Mouse (Mus musculus) CD4-positive, CD25-positive, alpha-beta regulatory T cell, adult 2 months (primary cell): ENCODE data around the gene Rab40c.

Experiments used
- DNase-seq: peaks from one replicate; pipeline ENCODE4 v3.0.0-alpha.2; 2012; ENCODE audit warnings: low read depth, low spot score

Gene Rab40c

DNA sequence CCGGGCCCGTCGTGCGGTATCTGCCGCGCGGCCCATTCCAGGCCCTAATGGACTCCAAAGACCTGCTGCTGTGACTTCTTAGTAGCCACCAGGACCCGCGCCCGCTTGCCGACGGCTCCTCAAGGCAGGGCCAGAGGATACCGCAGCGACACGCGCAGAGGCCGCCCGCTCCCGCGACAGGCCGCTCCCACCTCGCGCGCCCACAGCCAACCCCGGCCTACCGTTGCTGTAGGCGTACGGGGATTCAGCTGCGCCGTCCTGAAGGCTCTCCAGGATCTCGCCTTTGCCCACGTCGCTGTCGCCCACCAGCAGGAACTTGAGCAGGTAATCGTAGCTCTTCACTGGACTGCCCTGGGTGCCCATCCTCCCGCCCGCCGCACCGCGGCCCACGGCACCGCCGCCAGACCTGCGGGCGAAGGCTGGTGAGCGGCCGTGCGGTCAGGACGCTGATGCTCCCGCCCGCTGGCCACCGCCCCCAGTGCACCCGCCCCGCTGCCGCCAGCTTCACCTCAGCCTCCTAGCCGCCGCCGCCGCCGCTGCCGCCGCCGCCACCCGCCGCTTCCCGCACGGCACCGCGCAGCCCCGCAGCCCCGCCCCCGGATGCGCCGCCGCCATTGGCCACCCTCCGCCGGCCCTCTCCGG, at the start of gene Rab40c:
Gene Rab40c, minus strand, starts transcription at position 584 of the 642 bp plus-strand sequence.
- peak; percentile 72 for DNase-seq

DNA sequence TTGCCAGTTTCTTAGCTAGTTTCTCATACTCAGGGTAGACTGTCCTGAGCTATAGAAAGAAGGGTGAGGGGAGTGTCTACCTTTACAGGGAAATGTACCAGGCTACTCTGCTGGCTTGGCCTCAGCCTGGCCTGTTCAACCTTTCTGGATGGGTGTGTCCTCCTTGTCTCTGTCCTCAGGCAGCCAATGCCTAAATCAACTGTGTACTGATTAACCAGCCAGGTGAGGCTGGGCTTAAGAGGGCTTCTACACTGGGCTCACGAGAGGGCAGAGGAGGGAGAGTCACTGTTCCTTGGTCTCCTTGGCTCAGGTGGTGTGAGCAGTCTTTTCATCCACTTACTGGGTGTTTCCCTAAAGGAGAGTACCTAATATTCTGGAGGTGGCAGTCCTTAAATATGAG, 48.6 kb upstream of the Rab40c start:
- DNase-seq = no peak

DNA sequence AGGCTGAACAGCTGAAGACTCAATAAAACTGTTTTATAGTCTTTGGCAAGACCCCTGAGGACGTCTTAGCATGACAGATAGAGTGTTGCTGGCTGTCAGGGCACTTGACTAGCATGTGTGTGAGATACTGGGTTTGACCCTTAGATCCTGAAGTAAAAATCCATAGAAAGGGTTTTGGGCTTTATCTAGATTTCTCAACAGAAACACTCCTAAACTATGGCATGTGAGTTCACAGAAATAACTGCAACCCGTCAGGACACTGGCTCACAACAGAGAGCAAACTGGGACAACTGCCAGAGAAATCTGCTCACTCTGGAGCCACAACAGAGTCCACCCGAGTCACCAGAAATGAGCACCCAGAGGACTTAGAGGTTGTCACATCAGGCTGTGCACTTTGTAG, 48.1 kb upstream of the Rab40c start:
- no peak for DNase-seq

DNA sequence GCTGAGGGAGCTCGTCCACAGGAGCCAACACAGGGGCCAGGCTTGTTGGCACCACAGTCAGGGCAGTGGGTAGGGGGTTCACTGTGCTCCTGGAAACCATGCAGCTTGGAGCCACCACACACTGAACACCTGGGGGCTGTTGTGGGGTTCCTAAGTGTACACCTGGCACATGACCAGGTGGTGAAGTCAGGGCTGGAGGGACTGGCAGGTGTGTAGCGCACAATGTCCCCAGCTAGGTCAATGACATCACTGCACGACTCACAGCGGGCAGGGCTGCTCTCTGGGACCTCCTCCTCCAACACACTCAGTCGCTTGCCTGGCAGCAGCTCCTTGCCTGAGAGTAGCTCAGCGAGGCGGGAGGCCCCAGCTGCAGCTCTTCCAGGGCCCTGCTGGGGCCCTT, 44.7 kb upstream of the Rab40c start:
- DNase-seq = no peak

DNA sequence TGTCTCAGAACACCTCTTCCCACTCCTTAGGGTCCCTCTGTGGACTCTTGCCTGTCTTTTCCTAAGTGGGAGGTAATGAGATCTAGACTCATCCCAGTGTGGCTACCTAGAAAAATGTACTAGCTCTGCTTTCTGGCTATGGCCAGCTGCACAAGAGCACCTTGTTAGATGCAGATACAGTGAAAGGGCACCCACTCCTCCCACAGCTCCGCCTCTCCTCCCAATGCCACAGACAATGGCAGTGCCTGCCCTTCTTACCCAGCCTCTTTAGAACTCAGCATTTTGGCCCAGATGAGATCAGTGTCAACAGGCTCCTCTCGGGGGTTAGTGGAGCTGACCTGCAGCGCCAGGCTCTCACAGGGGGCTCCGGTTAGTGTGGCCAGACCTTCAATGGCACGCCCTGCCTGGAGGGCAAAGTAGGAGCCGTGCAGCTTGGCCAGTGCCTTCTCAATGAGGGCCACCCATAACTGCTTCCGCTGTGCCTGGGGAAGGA, 42.9 kb upstream of the Rab40c start:
- DNase-seq = no peak

DNA sequence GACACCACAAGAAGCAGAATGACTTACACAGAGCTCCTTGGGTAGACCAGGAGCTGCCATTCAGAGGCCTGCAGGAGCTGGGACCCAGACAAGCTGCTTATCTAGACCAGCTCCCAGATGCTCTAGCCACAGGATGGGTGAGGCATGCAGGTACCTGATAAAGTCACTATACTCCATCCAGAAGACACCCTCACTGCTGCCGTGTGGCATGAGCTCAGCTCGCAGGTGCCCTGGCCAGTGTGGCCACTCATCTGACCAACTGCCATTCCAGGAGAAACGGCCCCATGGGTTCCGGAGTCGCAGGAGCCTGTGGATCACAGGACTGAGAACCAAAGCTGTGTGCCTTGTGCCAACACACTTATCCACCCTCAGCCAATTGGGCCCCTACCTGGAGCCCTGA, 42.0 kb upstream of the Rab40c start:
- no peak for DNase-seq

DNA sequence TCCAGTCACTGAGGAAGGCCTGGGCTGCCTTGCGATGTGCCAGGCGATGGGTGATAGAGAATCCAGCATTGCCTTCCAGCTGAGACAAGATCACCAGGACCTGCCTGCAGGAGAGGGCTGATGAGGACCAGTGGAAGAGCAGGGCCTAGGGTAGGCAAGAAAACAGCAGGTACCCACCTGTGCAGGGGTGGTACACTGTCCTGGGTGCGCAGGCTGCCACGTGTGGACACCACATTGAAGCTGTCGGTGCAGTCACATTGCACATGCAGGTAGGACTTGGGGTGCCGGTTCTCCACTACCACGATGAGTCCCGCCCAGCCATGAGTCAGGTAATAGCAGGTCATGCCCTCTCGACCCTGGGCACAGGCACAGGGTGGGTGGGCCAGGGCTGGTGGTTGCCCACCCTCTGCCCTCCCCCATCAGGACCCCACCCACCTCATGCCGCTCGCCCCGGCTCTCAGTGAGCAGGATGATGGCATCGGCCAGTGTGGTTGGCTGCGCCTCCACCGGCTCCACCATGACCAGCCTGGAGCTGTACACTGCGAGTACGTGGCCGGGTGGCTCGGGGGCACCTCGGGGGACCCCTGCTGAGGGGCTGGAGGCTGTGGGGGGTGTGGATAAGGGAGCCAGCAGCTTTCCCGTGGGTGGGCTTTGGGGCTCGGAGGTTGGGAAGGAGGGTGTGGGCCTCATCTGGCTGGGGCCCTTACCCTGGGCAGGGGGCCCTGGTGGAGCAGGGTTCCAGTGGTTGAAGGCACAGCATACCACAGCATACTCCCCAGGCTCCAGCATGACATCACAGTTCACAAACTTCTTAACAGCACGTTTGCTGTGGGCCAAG, 40.3 kb upstream of the Rab40c start:
- DNase-seq = no peak

DNA sequence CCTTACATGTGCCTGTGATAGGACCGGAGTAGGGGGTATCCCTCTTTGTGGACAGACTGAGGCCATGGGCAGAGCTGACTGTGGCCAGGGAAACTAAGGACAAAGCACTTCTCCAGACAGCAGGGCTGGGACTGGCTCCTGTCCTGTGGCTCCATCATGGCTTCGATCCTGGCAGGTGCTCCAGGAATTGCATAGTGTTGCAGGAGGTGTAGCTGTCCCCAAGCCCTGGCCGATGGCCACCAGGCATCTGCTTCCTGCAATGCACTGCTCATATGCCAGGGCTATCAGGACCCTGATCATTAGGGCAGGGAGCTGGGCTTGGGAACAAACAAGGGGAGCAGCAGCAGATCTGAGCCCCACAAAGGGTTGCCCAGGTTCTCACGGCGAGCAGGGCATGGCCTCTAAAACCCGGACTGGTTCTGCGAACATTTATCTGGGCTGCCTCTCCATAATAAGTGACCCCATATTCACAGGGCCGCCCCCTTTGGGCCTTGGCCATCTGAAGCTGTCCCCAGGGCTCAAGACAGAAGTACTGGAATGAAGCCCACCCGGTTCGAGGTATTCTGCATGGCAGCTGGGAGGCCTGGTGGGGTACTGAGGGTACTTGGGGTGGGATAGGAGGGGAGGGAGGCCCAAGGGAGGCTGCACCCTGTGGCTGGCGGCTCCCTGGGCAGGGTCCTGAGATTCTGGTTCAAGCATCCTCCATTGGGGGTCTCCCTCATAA, 39.4 kb upstream of the Rab40c start:
- DNase-seq = no peak

DNA sequence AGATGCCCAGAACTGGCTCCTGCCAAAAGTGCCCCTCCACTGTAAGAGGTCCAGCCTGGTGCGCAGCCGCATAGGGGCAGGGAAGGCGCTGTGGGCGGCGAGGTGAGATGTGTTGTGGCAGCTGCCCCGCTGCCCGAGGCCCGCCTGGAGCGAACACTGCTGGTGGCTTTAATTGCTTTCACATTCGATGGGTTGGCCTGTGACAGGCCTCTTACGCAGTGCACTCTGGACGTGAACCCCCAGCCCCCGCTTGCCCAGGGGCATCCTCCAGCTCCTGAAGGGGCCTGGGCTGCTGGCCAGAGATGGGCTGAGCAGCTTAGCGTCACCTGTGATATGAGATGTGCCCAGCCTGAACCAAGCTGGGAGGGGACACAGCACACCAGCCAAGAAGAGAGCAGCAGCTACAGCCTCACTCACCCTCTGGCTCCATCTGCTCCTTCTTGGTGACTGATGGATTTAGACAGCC, 38.1 kb upstream of the Rab40c start:
- DNase-seq = no peak

DNA sequence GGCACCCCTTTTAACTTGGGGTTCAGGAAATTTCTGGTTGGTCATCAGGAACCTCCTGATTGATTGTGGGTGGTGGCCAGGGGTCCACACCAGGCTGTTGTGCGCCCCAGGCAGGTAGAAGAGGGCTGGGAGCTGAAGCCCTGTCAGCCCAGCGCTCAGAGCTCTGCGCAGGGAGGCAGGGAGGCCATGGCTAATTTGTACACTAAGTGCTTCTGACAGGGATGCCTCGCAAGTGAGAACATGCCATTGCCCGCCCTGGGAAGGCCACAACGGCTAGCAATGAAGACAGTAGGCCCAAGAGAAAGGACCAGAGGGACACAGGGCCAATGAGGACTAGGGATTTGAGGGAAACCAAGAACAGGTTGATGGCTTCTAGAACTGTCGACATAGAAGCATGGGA, 37.1 kb upstream of the Rab40c start:
- no peak for DNase-seq

DNA sequence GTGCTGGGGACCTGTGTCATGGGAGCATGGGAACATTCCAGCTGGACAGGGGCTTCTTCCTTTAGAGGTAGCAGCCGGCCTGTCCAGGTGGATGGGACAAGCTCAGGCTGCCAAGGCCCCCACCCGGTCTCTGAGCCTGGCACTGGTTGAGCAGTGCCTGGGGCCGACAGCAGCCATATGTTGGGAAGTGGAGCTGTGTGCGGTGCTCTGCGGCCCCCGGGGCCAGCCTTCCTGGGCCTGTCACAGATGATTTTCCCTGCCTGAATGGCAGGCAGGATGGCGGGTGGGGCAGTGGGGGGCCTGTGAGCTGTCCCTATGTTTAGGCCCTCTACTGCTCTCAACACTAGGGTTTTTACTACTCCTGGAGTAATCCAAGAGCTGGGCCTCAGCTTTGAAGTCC, 36.7 kb upstream of the Rab40c start:
- DNase-seq = no peak

DNA sequence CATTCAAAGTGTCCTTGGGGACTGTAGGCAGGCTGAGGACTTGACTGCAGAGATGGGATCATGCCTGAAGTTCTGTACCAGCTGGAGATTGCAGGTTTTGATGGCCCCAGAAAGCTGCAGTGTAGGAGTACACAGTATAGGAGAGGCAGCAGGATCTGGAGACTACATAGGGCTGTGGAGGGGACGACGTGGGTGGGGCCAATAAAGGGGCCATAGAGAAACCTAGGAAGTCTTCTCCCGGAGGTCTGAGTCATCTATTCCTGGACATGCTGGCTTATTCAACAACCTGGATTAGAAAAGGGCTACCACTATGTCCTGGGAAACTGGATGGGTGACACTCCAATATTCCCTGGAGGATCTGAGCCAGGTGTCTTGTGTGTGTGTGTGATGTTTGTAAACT, 36.2 kb upstream of the Rab40c start:
- DNase-seq = no peak

DNA sequence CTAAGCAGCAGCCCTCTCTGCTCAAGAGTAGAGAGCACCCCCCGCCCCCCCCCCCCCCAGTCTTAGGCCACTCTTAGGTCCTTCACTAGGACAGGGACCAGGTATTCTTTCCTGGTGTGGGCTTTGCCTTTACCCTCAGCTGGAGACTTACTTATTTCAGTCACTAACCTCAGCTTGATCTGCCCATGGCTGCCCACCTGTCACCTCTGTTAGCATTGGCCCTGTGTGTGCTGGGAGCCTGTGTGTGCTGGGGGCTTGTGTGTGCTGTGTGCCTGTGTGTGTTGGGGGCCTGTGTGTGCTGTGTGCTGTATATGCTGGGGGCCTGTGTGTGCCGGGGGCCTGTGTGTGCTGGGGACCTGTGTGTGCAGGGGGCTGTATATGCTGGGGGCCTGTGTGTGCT, 35.1 kb upstream of the Rab40c start:
- DNase-seq = no peak

DNA sequence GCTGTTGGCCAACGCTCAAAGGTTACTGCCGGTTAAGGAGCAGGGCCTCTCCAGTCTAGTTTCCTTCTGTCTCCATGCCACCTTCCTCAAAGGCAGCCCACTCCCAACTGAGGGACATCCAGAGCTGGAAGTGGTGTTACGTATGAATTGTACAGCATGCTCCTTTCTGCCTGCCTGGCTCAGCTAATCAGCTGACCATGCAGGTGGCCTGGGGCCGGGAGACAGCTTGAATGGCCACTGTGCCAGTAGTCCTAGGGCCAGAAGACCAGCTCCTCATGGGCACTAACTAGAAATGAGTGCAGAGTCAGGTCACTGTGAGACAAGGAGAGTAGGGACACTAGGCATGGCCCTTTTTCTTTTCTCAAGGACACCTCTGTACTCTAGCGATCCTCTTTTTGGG, 33.6 kb upstream of the Rab40c start:
- DNase-seq = no peak

DNA sequence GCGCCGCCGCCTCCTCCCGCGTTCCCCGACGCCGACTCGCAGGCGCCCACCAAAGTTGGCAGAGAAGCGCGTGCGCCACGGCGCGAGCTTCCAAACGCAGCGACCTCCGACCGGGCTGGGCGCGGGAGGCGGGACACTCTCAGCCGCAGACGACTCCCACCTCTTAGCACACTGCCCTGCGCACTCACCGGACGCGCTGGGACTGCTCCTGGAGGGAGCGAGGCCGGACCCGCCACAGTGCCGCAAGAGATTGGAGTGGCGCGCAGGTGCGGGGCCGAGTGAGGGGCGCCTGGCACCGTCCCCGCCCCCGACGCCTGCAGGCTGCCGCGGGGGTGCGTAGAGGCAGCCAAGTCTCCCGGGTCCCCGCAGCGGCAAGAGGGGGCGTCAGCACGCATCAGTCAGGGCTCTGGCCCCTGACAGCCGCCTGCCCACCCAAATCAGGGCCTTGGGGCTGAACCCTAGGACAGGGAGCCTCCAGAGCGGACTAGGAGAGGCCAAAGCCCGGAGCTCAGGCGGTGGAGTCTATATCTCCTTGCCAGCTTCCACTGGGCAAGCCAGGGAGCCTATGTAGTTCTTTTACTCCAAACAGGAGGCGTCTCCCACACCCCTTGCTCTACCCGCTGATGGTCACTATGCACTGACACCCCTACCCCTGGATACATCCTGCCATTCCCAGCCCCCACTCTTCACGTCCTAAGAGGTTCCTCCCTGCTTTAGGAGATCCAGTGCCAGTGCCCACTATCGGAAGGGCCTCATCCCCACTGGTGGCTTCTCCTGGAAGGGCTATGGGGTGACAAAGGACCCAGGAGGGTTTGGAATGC, 32.5 kb upstream of the Rab40c start, which contains the start of gene A930017K11Rik:
Gene A930017K11Rik, minus strand, starts transcription at position 763 of the 821 bp plus-strand sequence.
- DNase-seq = no peak

DNA sequence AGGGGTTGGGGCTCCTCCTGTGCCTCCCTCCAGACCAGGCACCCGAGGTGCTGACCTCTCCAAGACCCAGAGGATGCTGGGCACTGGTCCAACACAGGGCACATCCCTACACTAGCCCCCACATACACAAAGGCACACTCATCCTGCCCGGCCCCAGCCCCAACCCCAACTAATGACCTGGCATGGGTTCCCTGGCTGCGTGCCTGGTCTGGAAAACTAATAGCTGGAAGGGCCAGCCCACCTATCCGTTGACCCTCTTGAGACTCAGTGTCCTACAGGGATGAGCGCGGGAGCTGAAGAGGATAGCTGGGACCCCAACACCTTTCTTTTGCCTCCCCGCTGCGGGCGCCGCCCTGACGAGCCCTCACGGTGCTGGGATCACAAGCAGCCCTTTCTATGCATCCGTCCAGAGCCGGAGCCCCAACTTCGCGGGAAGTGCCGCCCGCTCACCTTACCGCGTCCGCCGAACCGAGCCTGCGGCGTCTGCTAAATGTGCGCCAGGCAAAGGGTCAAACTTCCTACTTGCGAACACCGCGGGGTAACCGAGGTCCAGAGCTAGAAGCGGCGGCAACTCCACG, 31.8 kb upstream of the Rab40c start:
- DNase-seq = no peak

DNA sequence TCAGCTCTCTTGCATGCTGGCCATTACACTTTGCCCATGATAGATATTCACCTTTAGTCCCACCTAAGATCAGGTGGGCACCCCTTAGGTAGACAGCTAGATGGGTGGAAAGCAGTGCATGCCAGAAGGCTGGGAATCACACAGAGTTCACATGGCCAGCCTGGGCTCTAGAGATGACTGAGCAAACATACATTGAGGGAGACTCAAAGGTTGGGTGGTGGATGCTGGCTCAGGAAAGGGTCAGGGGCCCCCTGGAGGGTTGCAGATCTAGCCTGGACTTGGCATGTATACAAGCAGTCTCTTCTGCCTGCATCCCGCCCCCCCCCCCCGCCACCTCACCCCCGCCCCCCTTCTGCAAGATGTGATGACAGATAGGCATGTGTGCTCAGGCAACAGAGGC, 31.2 kb upstream of the Rab40c start:
- DNase-seq = no peak

DNA sequence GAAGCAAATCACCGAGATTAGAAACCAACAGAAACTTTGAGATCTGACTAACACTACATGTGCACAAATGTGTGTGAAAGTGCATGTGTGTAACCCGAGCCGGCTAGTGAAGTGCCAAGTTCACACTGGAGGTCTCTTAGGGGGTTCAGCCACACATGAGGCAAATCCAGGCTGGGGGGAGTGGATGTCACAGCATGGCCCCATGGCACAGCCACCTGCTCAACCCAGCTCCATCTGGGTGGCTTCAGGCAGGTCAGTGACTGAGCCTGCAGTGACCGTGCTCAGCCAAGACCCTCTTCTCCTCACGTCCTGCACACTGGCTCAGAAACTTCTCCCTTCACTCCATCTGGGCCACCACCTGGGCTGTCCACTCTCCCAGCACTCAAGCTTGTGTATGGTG, 30.5 kb upstream of the Rab40c start:
- DNase-seq = no peak

DNA sequence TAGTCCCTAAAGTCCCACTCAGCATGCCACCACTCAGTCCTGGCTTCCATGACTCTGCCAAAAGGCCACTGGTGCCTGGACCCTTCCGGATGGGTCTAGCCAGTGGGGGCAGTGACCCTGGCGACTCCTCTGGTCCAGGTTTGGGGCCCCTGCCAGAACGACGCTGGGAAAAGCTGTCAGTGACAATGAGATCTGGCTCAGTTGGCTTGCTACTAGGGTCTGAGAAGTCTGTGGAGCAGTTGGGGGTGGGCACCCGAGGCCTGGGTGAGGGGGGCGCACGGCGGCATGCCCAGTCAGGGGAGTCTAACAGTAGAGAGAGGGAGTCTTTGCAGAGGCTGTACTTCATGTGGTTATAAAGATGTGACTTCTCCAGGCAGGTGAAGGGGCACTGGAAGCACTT, 28.5 kb upstream of the Rab40c start:
- no peak for DNase-seq

DNA sequence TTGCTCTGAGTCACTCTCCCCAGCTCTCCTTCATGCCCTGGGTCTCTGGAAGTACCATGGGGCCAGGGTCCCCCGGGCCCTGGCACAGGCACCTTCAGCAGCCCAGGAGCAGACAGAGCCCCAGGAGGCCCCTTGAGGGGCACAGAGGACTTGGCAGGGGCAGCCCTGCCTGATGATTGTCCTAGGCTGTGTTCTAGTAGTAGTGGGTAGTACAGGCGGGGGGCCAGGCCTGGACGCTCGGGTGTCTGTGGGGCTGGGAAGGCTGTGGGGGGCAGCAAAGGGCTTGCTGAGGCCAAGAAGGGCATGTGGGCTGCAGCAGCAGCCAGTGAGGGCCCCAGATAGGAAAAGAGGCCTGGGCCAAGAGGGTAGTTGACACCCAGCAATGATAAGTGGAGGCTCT, 28.0 kb upstream of the Rab40c start:
- no peak for DNase-seq

DNA sequence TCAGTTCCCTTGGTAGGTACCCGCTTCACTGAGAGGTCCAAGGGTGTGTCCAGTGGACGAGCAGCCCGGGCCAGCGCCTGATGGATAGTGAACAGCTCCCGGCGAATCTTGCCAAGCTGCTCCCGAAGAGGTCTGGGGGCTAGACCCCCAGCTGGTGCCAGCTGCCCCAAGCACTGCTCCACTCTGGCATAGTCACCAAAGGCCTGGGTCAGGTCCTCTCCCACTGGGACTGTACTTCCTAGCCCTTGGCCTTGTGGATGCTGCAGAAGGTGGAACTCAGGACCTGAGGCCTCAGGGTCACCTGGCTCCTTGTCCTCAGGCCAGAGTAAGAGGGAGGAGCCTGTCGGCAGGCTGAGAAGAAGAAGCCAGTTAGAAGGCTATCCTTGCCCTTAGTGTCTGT, 27.4 kb upstream of the Rab40c start:
- DNase-seq = no peak
